Mouse (Mus musculus) forebrain, postnatal 0 days (tissue): Measurements from ENCODE around the gene Tti1. TPM values are rescaled to one million over a fixed set of nuclear protein-coding genes. Genes with fewer than 3 reads are reported as not detected.
A peak's percentile ranks its signal among the peaks of the same experiment; 100 is the strongest.

Experiments used
- ATAC-seq: fragments of 200-750 bp; cut with Nextera tagmentation; 2 replicates; pipeline ENCODE4 v1.8.0; 2017; ENCODE audit warnings: mild to moderate bottlenecking, moderate library complexity
- DNase-seq: peaks from one replicate; pipeline ENCODE4 v3.0.0-alpha.2; 2015
- H3K27ac ChIP-seq: fragments of 300-500 bp; sonication (generic); 2 replicates; pipeline ENCODE4 v1.5.1; 2014; ENCODE audit warnings: low read depth, mild to moderate bottlenecking, antibody characterized with exemption, low read length, moderate library complexity, mixed read lengths
- H3K27me3 ChIP-seq: fragments of 300-500 bp; sonication (generic); 2 replicates; pipeline ENCODE4 v1.6.1; 2014; ENCODE audit warnings: mild to moderate bottlenecking, low read length, mixed read lengths; ENCODE audit not compliant: insufficient read depth
- H3K36me3 ChIP-seq: fragments of 300-500 bp; sonication (generic); 2 replicates; pipeline ENCODE4 v1.6.1; 2014; ENCODE audit warnings: mild to moderate bottlenecking, moderate library complexity; ENCODE audit not compliant: insufficient read depth
- H3K4me1 ChIP-seq: fragments of 300-500 bp; sonication (generic); 2 replicates; pipeline ENCODE4 v1.6.1; 2014; ENCODE audit warnings: antibody characterized with exemption; ENCODE audit not compliant: insufficient read depth
- H3K4me2 ChIP-seq: fragments of 300-500 bp; sonication (generic); 2 replicates; pipeline ENCODE4 v1.6.1; 2014; ENCODE audit warnings: low read depth, mild to moderate bottlenecking, moderate library complexity
- H3K4me3 ChIP-seq: fragments of 300-500 bp; sonication (generic); 2 replicates; pipeline ENCODE4 v1.5.1; 2014; ENCODE audit warnings: low read depth, low read length, mixed read lengths
- H3K9ac ChIP-seq: fragments of 300-500 bp; sonication (generic); 2 replicates; pipeline ENCODE4 v1.6.1; 2014; ENCODE audit warnings: mild to moderate bottlenecking
- H3K9me3 ChIP-seq: fragments of 300-500 bp; sonication (generic); 2 replicates; pipeline ENCODE4 v1.6.1; 2016; ENCODE audit warnings: low read length
- CTCF ChIP-seq: sonication (generic); IDR thresholded peaks from 2 replicates; pipeline ENCODE4 v1.5.1; 2016; ENCODE audit warnings: antibody characterized with exemption, control low read depth, low read depth
- WGBS: fragments of 180-500 bp; shearing (Covaris S2); extraction: QIAGEN DNeasy Blood & Tissue Kit; methylation state at CpG from one replicate; pipeline ENCODE4 v1.1.7; 2014; 5-methylcytosine and 5-hydroxymethylcytosine counted together
- polyA plus RNA-seq: library from polyadenylated mRNA; unstranded; fragments of >200 nt; fragmentation: Nextera tagmentation; extraction: Ambion mirVana; gene quantifications from 2 replicates; pipeline ENCODE4 v1.2.1, GENCODE M21; 2015
- total RNA-seq: library from RNA; depleted of rRNA; stranded (reverse); fragments of >200 nt; gene quantifications from 2 replicates; pipeline ENCODE4 v1.2.3, GENCODE M21; 2014

The Tti1 gene
- total and polyA plus RNA-seq, 2 experiments from 2014 or later = 8.1 to 19.9 TPM

- no peak overlapping the region for H3K27ac ChIP-seq
- 89% methylated on average over 4 of the region's 4 CpGs for WGBS
- H3K4me2 ChIP-seq = no peak overlapping the region
- H3K4me3 ChIP-seq = no peak overlapping the region
- no peak overlapping the region for H3K9ac ChIP-seq
- no peak for TF ChIP-seq CTCF
- ATAC-seq (no peak), DNase-seq (no peak)
- H3K4me1 ChIP-seq = peaks cover 35% of the 10 kb centered on the region
- H3K9me3 ChIP-seq = no peaks in the 10 kb centered on the region
- no peaks in the 10 kb centered on the region for H3K36me3 ChIP-seq
- no peaks in the 10 kb centered on the region for H3K27me3 ChIP-seq
Measured at GRCm38 (mm10) chr2:157983276-157983675, 45.0 kb downstream of the Tti1 start.

- Histone ChIP-seq H3K27ac (no peak overlapping the region), H3K4me1 (peaks cover 30% of the 10 kb centered on the region), H3K27me3 (no peaks in the 10 kb centered on the region), H3K9me3 (no peaks in the 10 kb centered on the region), H3K4me3 (no peak overlapping the region), H3K9ac (no peak overlapping the region), H3K4me2 (no peak overlapping the region), H3K36me3 (no peaks in the 10 kb centered on the region)
- no peak for TF ChIP-seq CTCF
- WGBS = 91% methylated on average over 3 of the region's 3 CpGs
- ATAC-seq (no peak), DNase-seq (no peak)
Measured at GRCm38 (mm10) chr2:157982727-157983126, 45.5 kb downstream of the Tti1 start.

GRCm38 (mm10) chr2:157979241-157979640, 49.0 kb downstream of the Tti1 start:
- Histone ChIP-seq H3K4me2 (no peak overlapping the region), H3K27me3 (no peaks in the 10 kb centered on the region), H3K27ac (no peak overlapping the region), H3K36me3 (no peaks in the 10 kb centered on the region), H3K4me1 (peaks cover 17% of the 10 kb centered on the region), H3K9ac (no peak overlapping the region; the same call in 1 of the 2 replicates), H3K4me3 (no peak overlapping the region), H3K9me3 (no peaks in the 10 kb centered on the region)
- no peak for TF ChIP-seq CTCF
- ATAC-seq = no peak
- DNase-seq = no peak
- WGBS = 60% methylated on average over 5 of the region's 5 CpGs

- H3K9me3 ChIP-seq = no peaks in the 10 kb centered on the region
- H3K27ac ChIP-seq = peak overlapping the region; percentile 16
- H3K36me3 ChIP-seq = no peaks in the 10 kb centered on the region
- no peaks in the 10 kb centered on the region for H3K27me3 ChIP-seq
- peak overlapping the region; percentile 30; the same call in 1 of the 2 replicates for H3K4me2 ChIP-seq
- ATAC-seq (no peak), DNase-seq (peak; percentile 31)
- peaks cover 17% of the 10 kb centered on the region for H3K4me1 ChIP-seq
- no peak for TF ChIP-seq CTCF
- WGBS = 8% methylated on average over 7 of the region's 7 CpGs
- 0 out of 2 replicates have a peak overlapping the region, but pooled peaks have one; percentile 14 for H3K9ac ChIP-seq
- H3K4me3 ChIP-seq = no peak overlapping the region
Measured at GRCm38 (mm10) chr2:157975595-157975994, 52.6 kb downstream of the Tti1 start.

- H3K4me1 ChIP-seq = peaks cover 17% of the 10 kb centered on the region
- TF ChIP-seq CTCF = no peak
- 4% methylated on average over 23 of the region's 23 CpGs for WGBS
- DNase-seq (no peak), ATAC-seq (peak; percentile 84)
- H3K9ac ChIP-seq = 0 out of 2 replicates have a peak overlapping the region, but pooled peaks have one; percentile 18
- H3K4me3 ChIP-seq = no peak overlapping the region
- H3K9me3 ChIP-seq = no peaks in the 10 kb centered on the region
- no peaks in the 10 kb centered on the region for H3K36me3 ChIP-seq
- peak overlapping the region; percentile 45 for H3K27ac ChIP-seq
- no peaks in the 10 kb centered on the region for H3K27me3 ChIP-seq
- peak overlapping the region; percentile 30 for H3K4me2 ChIP-seq
Measured at GRCm38 (mm10) chr2:157974604-157975501, 53.4 kb downstream of the Tti1 start.

DNA sequence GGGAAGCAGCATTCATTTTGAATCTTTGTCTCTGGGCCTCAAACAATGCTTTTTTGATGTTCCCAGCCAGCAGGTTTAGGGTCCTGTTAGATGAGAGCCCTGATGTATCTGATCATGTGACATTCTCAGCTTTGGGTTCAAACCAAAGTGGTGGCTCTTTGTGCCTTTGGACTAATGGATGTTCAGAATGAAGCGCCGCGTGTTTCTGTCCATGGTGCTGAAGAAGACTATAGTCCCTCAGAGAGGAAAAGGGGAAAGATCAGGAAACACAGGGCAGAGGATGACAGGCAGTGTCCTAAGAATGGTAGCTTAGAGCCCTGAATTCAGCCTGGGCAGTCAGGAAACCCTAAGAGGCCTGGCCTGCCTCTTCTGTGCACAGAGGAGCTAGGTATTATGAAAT, 57.6 kb downstream of the Tti1 start:
- Histone ChIP-seq H3K4me1 (peaks cover 18% of the 10 kb centered on the region), H3K36me3 (no peaks in the 10 kb centered on the region), H3K9me3 (no peaks in the 10 kb centered on the region), H3K4me3 (no peak overlapping the region), H3K27ac (no peak overlapping the region), H3K4me2 (no peak overlapping the region), H3K9ac (no peak overlapping the region), H3K27me3 (no peaks in the 10 kb centered on the region)
- WGBS = 16% methylated on average over 3 of the region's 3 CpGs
- DNase-seq (peak; percentile 36), ATAC-seq (no peak)
- TF ChIP-seq CTCF = no peak

- WGBS = 27% methylated on average over 6 of the region's 6 CpGs
Measured at GRCm38 (mm10) chr2:157970124-157970523, 58.1 kb downstream of the Tti1 start.

More at GRCm38 (mm10) chr2:157970124-157970523, 58.1 kb downstream of the Tti1 start:
- DNase-seq (peak; percentile 55), ATAC-seq (peak; percentile 79)
- H3K4me1 ChIP-seq = peaks cover 12% of the 10 kb centered on the region
- no peak overlapping the region for H3K4me3 ChIP-seq
- no peak; the same call in 1 of the 2 replicates for TF ChIP-seq CTCF
- no peak overlapping the region for H3K27ac ChIP-seq
- no peak overlapping the region for H3K4me2 ChIP-seq
- no peak overlapping the region for H3K9ac ChIP-seq
- no peaks in the 10 kb centered on the region for H3K9me3 ChIP-seq
- no peaks in the 10 kb centered on the region for H3K36me3 ChIP-seq
- no peaks in the 10 kb centered on the region for H3K27me3 ChIP-seq
